ENCODE assay signal across 23 mouse cellular contexts in genomic region chr1:90855880-90856279, GRCm38 (mm10). TPM values are rescaled to one million over a fixed set of nuclear protein-coding genes. Genes with fewer than 3 reads are reported as not detected.
A peak's percentile ranks its signal among the peaks of the same experiment; 100 is the strongest.
DNase-seq lines count a peak whose midpoint lies in the region; ATAC-seq lines count a peak whose summit lies in the region.
"Had no signal": no experiment of that assay in that cellular context is flagged by ENCODE, and none has a peak within 500 bp of the region (broad histone marks: within the 10 kb centered on the region; RNA-seq: fewer than 3 reads in every experiment).

No protein-coding gene starts in this region.

- H3K4me1 ChIP-seq in embryonic facial prominence, embryonic 11.5 days (ENCODE audit: control insufficient read depth, insufficient read depth, low read length): no peaks in the 10 kb centered on the region
- H3K4me1 ChIP-seq in embryonic facial prominence, embryonic 10.5 days: peaks cover 5% of the 10 kb centered on the region; the same call in 1 of the 2 replicates
- no peaks in the 10 kb centered on the region for H3K4me1 ChIP-seq in midbrain, embryonic 15.5 days
- H3K4me1 ChIP-seq in midbrain, embryonic 13.5 days (replicated peaks): no peaks in the 10 kb centered on the region
- peaks cover 14% of the 10 kb centered on the region for H3K4me1 ChIP-seq in embryonic facial prominence, embryonic 15.5 days
- H3K4me1 ChIP-seq: forebrain, embryonic 12.5 days; heart, embryonic 12.5 days had no signal

- no peaks in the 10 kb centered on the region for H3K9me3 ChIP-seq in embryonic facial prominence, embryonic 11.5 days (replicated peaks; ENCODE audit: control insufficient read depth, low read length)
- H3K9me3 ChIP-seq in embryonic facial prominence, embryonic 10.5 days: no peaks in the 10 kb centered on the region
- H3K9me3 ChIP-seq in midbrain, embryonic 15.5 days: no peaks in the 10 kb centered on the region
- no peaks in the 10 kb centered on the region for H3K9me3 ChIP-seq in midbrain, embryonic 13.5 days
- H3K9me3 ChIP-seq in embryonic facial prominence, embryonic 15.5 days (replicated peaks): no peaks in the 10 kb centered on the region
- H3K9me3 ChIP-seq: forebrain, embryonic 12.5 days had no signal

- ATAC-seq in embryonic facial prominence, embryonic 11.5 days (replicated peaks; ENCODE audit: insufficient number of reproducible peaks, low FRiP score, low TSS enrichment, low read depth): no peak
- ATAC-seq in midbrain, embryonic 15.5 days (replicated peaks): no peak
- no peak for ATAC-seq in midbrain, embryonic 13.5 days
- peak; percentile 75 for ATAC-seq in embryonic facial prominence, embryonic 15.5 days (ENCODE audit: insufficient number of reproducible peaks, low FRiP score, low TSS enrichment, low read depth)
- ATAC-seq: CD4-positive, CD25-positive, alpha-beta regulatory T cell, adult 4 months; intestine, embryonic 16.5 days had no signal

- H3K27ac ChIP-seq in embryonic facial prominence, embryonic 11.5 days (replicated peaks; ENCODE audit: low read depth, low read length): no peak overlapping the region
- H3K27ac ChIP-seq in embryonic facial prominence, embryonic 10.5 days (replicated peaks): no peak overlapping the region
- H3K27ac ChIP-seq in midbrain, embryonic 15.5 days: 0 out of 2 replicates have a peak overlapping the region, but pooled peaks have one; percentile 42
- H3K27ac ChIP-seq in midbrain, embryonic 13.5 days: no peak overlapping the region
- H3K27ac ChIP-seq in embryonic facial prominence, embryonic 15.5 days (replicated peaks): peak overlapping the region; percentile 76
- H3K27ac ChIP-seq: forebrain, embryonic 12.5 days; gastrocnemius, adult 2 months had no signal

- no peak overlapping the region for H3K4me2 ChIP-seq in embryonic facial prominence, embryonic 11.5 days (ENCODE audit: low read depth, low read length)
- no peak overlapping the region for H3K4me2 ChIP-seq in midbrain, embryonic 15.5 days
- H3K4me2 ChIP-seq in midbrain, embryonic 13.5 days (replicated peaks): no peak overlapping the region
- H3K4me2 ChIP-seq in embryonic facial prominence, embryonic 15.5 days (replicated peaks): no peak overlapping the region
- H3K4me2 ChIP-seq: forebrain, embryonic 12.5 days; heart, embryonic 12.5 days had no signal

- no peaks in the 10 kb centered on the region for H3K36me3 ChIP-seq in embryonic facial prominence, embryonic 11.5 days (replicated peaks; ENCODE audit: control insufficient read depth, insufficient read depth, low read depth, low read length)
- no peaks in the 10 kb centered on the region for H3K36me3 ChIP-seq in embryonic facial prominence, embryonic 10.5 days (replicated peaks)
- no peaks in the 10 kb centered on the region for H3K36me3 ChIP-seq in midbrain, embryonic 15.5 days (replicated peaks)
- no peaks in the 10 kb centered on the region for H3K36me3 ChIP-seq in midbrain, embryonic 13.5 days
- H3K36me3 ChIP-seq in embryonic facial prominence, embryonic 15.5 days: no peaks in the 10 kb centered on the region
- H3K36me3 ChIP-seq: forebrain, embryonic 12.5 days; G1E; heart, embryonic 12.5 days had no signal

- DNase-seq in embryonic facial prominence, embryonic 11.5 days (ENCODE audit: low spot score): peak; percentile 33
- DNase-seq in embryonic facial prominence, embryonic 10.5 days (ENCODE audit: low spot score): no peak
- peak; percentile 28 for DNase-seq in brain, adult 2 months (ENCODE audit: low read depth, low spot score)
- DNase-seq in spleen, postnatal 36 days (ENCODE audit: low spot score in 2 of 2): no peak
- DNase-seq: adrenal gland, adult 8-10 months; adrenal gland, postnatal 36 days; B cell, adult 2 months; cerebellum, adult 11 months; cerebellum, adult 8-10 months; cerebellum, postnatal 14 days; embryo, embryonic 11 days; gastrocnemius, adult 2 months; gastrocnemius, postnatal 25 days; heart, postnatal 36 days had no signal

- no peak overlapping the region for H3K4me3 ChIP-seq in embryonic facial prominence, embryonic 11.5 days (ENCODE audit: low read depth, low read length)
- H3K4me3 ChIP-seq in embryonic facial prominence, embryonic 10.5 days: no peak overlapping the region
- H3K4me3 ChIP-seq in midbrain, embryonic 15.5 days: no peak overlapping the region
- H3K4me3 ChIP-seq in midbrain, embryonic 13.5 days (replicated peaks): no peak overlapping the region
- H3K4me3 ChIP-seq in embryonic facial prominence, embryonic 15.5 days (replicated peaks): no peak overlapping the region
- H3K4me3 ChIP-seq: forebrain, embryonic 12.5 days; gastrocnemius, adult 2 months; heart, embryonic 12.5 days had no signal

- no peak overlapping the region for H3K9ac ChIP-seq in embryonic facial prominence, embryonic 11.5 days (replicated peaks; ENCODE audit: low read length)
- H3K9ac ChIP-seq in midbrain, embryonic 15.5 days: no peak overlapping the region
- H3K9ac ChIP-seq in midbrain, embryonic 13.5 days (replicated peaks): no peak overlapping the region
- H3K9ac ChIP-seq in embryonic facial prominence, embryonic 15.5 days: no peak overlapping the region
- H3K9ac ChIP-seq: forebrain, embryonic 12.5 days; heart, embryonic 12.5 days had no signal

- no peaks in the 10 kb centered on the region for H3K27me3 ChIP-seq in embryonic facial prominence, embryonic 11.5 days (ENCODE audit: control insufficient read depth, insufficient read depth, low read length)
- 0 out of 2 replicates have a peak, but pooled peaks cover 4% of the 10 kb centered on the region for H3K27me3 ChIP-seq in embryonic facial prominence, embryonic 10.5 days (replicated peaks; ENCODE audit: low read depth, poor library complexity, severe bottlenecking)
- H3K27me3 ChIP-seq in midbrain, embryonic 15.5 days (replicated peaks): no peaks in the 10 kb centered on the region
- no peaks in the 10 kb centered on the region for H3K27me3 ChIP-seq in midbrain, embryonic 13.5 days
- H3K27me3 ChIP-seq in embryonic facial prominence, embryonic 15.5 days: no peaks in the 10 kb centered on the region
- H3K27me3 ChIP-seq: forebrain, embryonic 12.5 days had no signal

- 60% methylated on average over 5 of the region's 5 CpGs for WGBS in embryonic facial prominence, embryonic 11.5 days
- 70% methylated on average over 5 of the region's 5 CpGs for WGBS in embryonic facial prominence, embryonic 10.5 days
- 55% methylated on average over 5 of the region's 5 CpGs for WGBS in midbrain, embryonic 15.5 days
- WGBS in midbrain, embryonic 13.5 days: 63% methylated on average over 5 of the region's 5 CpGs
- WGBS in embryonic facial prominence, embryonic 15.5 days: 27% methylated on average over 5 of the region's 5 CpGs

RNA-seq across cellular contexts. Expression of gene Col6a3, which starts 12.1 kb away (rescaled TPM):
- 17.4 and 19.5 TPM in 2 replicates for polyA plus RNA-seq in embryonic facial prominence, embryonic 11.5 days (2014; fragmentation: Nextera tagmentation; extraction: Ambion mirVana)
- polyA plus RNA-seq in embryonic facial prominence, embryonic 10.5 days (2016; fragmentation: Nextera tagmentation; extraction: Ambion mirVana): 3.5 and 6.6 TPM in 2 replicates
- polyA plus RNA-seq in midbrain, embryonic 15.5 days (2015; fragmentation: Nextera tagmentation; extraction: Ambion mirVana): 7.3 and 8.8 TPM in 2 replicates
- polyA plus RNA-seq in midbrain, embryonic 13.5 days (2015; fragmentation: Nextera tagmentation; extraction: Ambion mirVana): 3.4 and 4.7 TPM in 2 replicates
- 204 and 259 TPM in 2 replicates for polyA plus RNA-seq in embryonic facial prominence, embryonic 15.5 days (2015; fragmentation: Nextera tagmentation; extraction: Ambion mirVana)
- polyA plus RNA-seq: CD4-positive, CD25-positive, alpha-beta regulatory T cell, adult 4 months; G1E had no signal

RNA-seq across cellular contexts. Expression of gene Mlph, which starts 59.0 kb away (rescaled TPM):
- polyA plus RNA-seq in embryonic facial prominence, embryonic 11.5 days (2014; fragmentation: Nextera tagmentation; extraction: Ambion mirVana): 0.07 and 0.31 TPM in 2 replicates
- 0.06 and 0.14 TPM in 2 replicates for polyA plus RNA-seq in embryonic facial prominence, embryonic 10.5 days (2016; fragmentation: Nextera tagmentation; extraction: Ambion mirVana)
- polyA plus RNA-seq in midbrain, embryonic 15.5 days (2015; fragmentation: Nextera tagmentation; extraction: Ambion mirVana): 0.23 and 0.46 TPM in 2 replicates
- 0.06 and 0.13 TPM in 2 replicates for polyA plus RNA-seq in midbrain, embryonic 13.5 days (2015; fragmentation: Nextera tagmentation; extraction: Ambion mirVana)
- polyA plus RNA-seq in embryonic facial prominence, embryonic 15.5 days (2015; fragmentation: Nextera tagmentation; extraction: Ambion mirVana): 1.6 and 1.7 TPM in 2 replicates
- polyA plus RNA-seq: CD4-positive, CD25-positive, alpha-beta regulatory T cell, adult 4 months; G1E; hindbrain, embryonic 11.5 days had no signal

Comparison
In these comparisons a context has a peak if more than half of its experiments do, and no peak if none do; other contexts are left out.
1. DNase-seq: peak in embryonic facial prominence, embryonic 11.5 days (single experiment) and brain, adult 2 months (single experiment); none in embryonic facial prominence, embryonic 10.5 days (single experiment) and spleen, postnatal 36 days (0 of 2).
2. H3K27ac ChIP-seq: peak in midbrain, embryonic 15.5 days (single experiment) and embryonic facial prominence, embryonic 15.5 days (single experiment); none in embryonic facial prominence, embryonic 11.5 days (single experiment), embryonic facial prominence, embryonic 10.5 days (single experiment) and midbrain, embryonic 13.5 days (single experiment).